Mouse (Mus musculus) liver, adult 2 months (tissue): ENCODE data around the gene Polr2l.

Experiments used
- CTCF ChIP-seq: fragments of 200-500 bp; IDR thresholded peaks from 2 replicates; pipeline ENCODE4 v1.5.1; 2011; ENCODE audit warnings: low read depth, low read length, control low read depth
- POLR2A ChIP-seq: fragments of 200-500 bp; IDR thresholded peaks from 2 replicates; pipeline ENCODE4 v1.6.1; 2011; ENCODE audit warnings: low read length, control low read depth; ENCODE audit not compliant: insufficient read depth; ENCODE audit errors: extremely low read depth

- TF ChIP-seq POLR2A (no peak), CTCF (no peak)
Measured at GRCm38 (mm10) chr7:141508160-141508559, 33.2 kb upstream of the Polr2l start.
